Mouse (Mus musculus) heart, embryonic 13.5 days (tissue): ENCODE data around the gene Pex14. TPM values are rescaled to one million over a fixed set of nuclear protein-coding genes. Genes with fewer than 3 reads are reported as not detected.

Experiments used
- ATAC-seq: fragments of 200-750 bp; cut with Nextera tagmentation; 2 replicates; pipeline ENCODE4 v1.8.0; 2017; ENCODE audit warnings: moderate TSS enrichment; ENCODE audit not compliant: insufficient number of reproducible peaks, low FRiP score, low TSS enrichment; ENCODE audit errors: extremely low read depth
- H3K27ac ChIP-seq: fragments of 300-500 bp; sonication (generic); replicated peaks from 2 replicates; pipeline ENCODE4 v1.5.1; 2015; ENCODE audit warnings: moderate library complexity, mild to moderate bottlenecking, inconsistent platforms
- H3K27me3 ChIP-seq: fragments of 300-500 bp; sonication (generic); replicated peaks from 2 replicates; pipeline ENCODE4 v1.6.1; 2015; ENCODE audit warnings: mild to moderate bottlenecking, inconsistent platforms
- H3K36me3 ChIP-seq: fragments of 300-500 bp; sonication (generic); 2 replicates; pipeline ENCODE4 v1.6.1; 2015; ENCODE audit warnings: mild to moderate bottlenecking, inconsistent platforms
- H3K4me1 ChIP-seq: fragments of 300-500 bp; sonication (generic); 2 replicates; pipeline ENCODE4 v1.6.1; 2015; ENCODE audit warnings: inconsistent platforms
- H3K4me2 ChIP-seq: fragments of 300-500 bp; sonication (generic); 2 replicates; pipeline ENCODE4 v1.6.1; 2015; ENCODE audit warnings: inconsistent platforms, mild to moderate bottlenecking, moderate library complexity
- H3K4me3 ChIP-seq: fragments of 300-500 bp; sonication (generic); 2 replicates; pipeline ENCODE4 v1.5.1; 2015; ENCODE audit warnings: moderate library complexity, mild to moderate bottlenecking, inconsistent platforms
- H3K9ac ChIP-seq: fragments of 300-500 bp; sonication (generic); 2 replicates; pipeline ENCODE4 v1.6.1; 2015; ENCODE audit warnings: inconsistent platforms, mild to moderate bottlenecking, moderate library complexity
- H3K9me3 ChIP-seq: fragments of 300-500 bp; sonication (generic); 2 replicates; pipeline ENCODE4 v1.6.1; 2016; ENCODE audit warnings: inconsistent platforms
- WGBS: fragments of 180-500 bp; shearing (Covaris S2); methylation state at CpG from one replicate; pipeline ENCODE4 v1.1.7; 2015; ENCODE audit warnings: mixed read lengths; 5-methylcytosine and 5-hydroxymethylcytosine counted together
- polyA plus RNA-seq: library from polyadenylated mRNA; unstranded; fragments of >200 nt; fragmentation: Nextera tagmentation; extraction: Ambion mirVana; gene quantifications from 2 replicates; pipeline ENCODE4 v1.2.1, GENCODE M21; 2015

The Pex14 gene
- polyA plus RNA-seq, 1 experiment from 2014 or later: 39.7 TPM

- peak overlapping the region; percentile 90 for H3K27ac ChIP-seq
- H3K4me3 ChIP-seq: peak overlapping the region; percentile 23
- H3K27me3 ChIP-seq: no peaks in the 10 kb centered on the region
- ATAC-seq: peak; percentile 45; the same call in 1 of the 2 replicates
- peaks cover 65% of the 10 kb centered on the region for H3K4me1 ChIP-seq
- no peaks in the 10 kb centered on the region for H3K36me3 ChIP-seq
- H3K4me2 ChIP-seq: peak overlapping the region; percentile 62
- 9% methylated on average over 16 of the region's 16 CpGs for WGBS
- H3K9ac ChIP-seq: peak overlapping the region; percentile 73
- no peaks in the 10 kb centered on the region for H3K9me3 ChIP-seq
Observed at GRCm38 (mm10) chr4:149049351-149050159, 50.1 kb downstream of the Pex14 start.

- peak overlapping the region; percentile 73 for H3K9ac ChIP-seq
- no peaks in the 10 kb centered on the region for H3K9me3 ChIP-seq
- H3K36me3 ChIP-seq: no peaks in the 10 kb centered on the region
- peak overlapping the region; percentile 90 for H3K27ac ChIP-seq
- peaks cover 63% of the 10 kb centered on the region for H3K4me1 ChIP-seq
- H3K4me2 ChIP-seq: peak overlapping the region; percentile 62
- ATAC-seq: no peak
- H3K27me3 ChIP-seq: no peaks in the 10 kb centered on the region
- peak overlapping the region; percentile 23; the same call in 1 of the 2 replicates for H3K4me3 ChIP-seq
- 38% methylated on average over 10 of the region's 10 CpGs for WGBS
Observed at GRCm38 (mm10) chr4:149048625-149049228, 50.9 kb downstream of the Pex14 start.

GRCm38 (mm10) chr4:149047360-149047759, 52.3 kb downstream of the Pex14 start:
- 8% methylated on average over 10 of the region's 10 CpGs for WGBS
- Histone ChIP-seq H3K9me3 (no peaks in the 10 kb centered on the region), H3K9ac (peak overlapping the region; percentile 24; the same call in 1 of the 2 replicates), H3K4me3 (peak overlapping the region; percentile 15; the same call in 1 of the 2 replicates), H3K27ac (no peak overlapping the region), H3K4me2 (peak overlapping the region; percentile 54), H3K4me1 (peaks cover 63% of the 10 kb centered on the region), H3K36me3 (no peaks in the 10 kb centered on the region), H3K27me3 (no peaks in the 10 kb centered on the region)
- no peak for ATAC-seq

GRCm38 (mm10) chr4:149045885-149046284, 53.8 kb downstream of the Pex14 start:
- Histone ChIP-seq H3K9me3 (no peaks in the 10 kb centered on the region), H3K4me2 (0 out of 2 replicates have a peak overlapping the region, but pooled peaks have one; percentile 4), H3K27ac (peak overlapping the region; percentile 77), H3K4me1 (peaks cover 60% of the 10 kb centered on the region), H3K27me3 (no peaks in the 10 kb centered on the region), H3K36me3 (peaks cover 5% of the 10 kb centered on the region), H3K9ac (peak overlapping the region; percentile 42; the same call in 1 of the 2 replicates), H3K4me3 (no peak overlapping the region)
- ATAC-seq: no peak
- 17% methylated on average over 5 of the region's 5 CpGs for WGBS

- Histone ChIP-seq H3K36me3 (peaks cover 10% of the 10 kb centered on the region), H3K9ac (no peak overlapping the region), H3K27ac (no peak overlapping the region), H3K9me3 (no peaks in the 10 kb centered on the region), H3K4me3 (no peak overlapping the region), H3K4me1 (peaks cover 19% of the 10 kb centered on the region), H3K27me3 (no peaks in the 10 kb centered on the region), H3K4me2 (no peak overlapping the region)
- no peak for ATAC-seq
- 80% methylated on average over 6 of the region's 6 CpGs for WGBS
Observed at GRCm38 (mm10) chr4:149040289-149040688, 59.4 kb downstream of the Pex14 start.

- ATAC-seq: no peak
- WGBS: 67% methylated on average over 6 of the region's 6 CpGs
- H3K9ac ChIP-seq: no peak overlapping the region
Observed at GRCm38 (mm10) chr4:149037706-149038105, 62.0 kb downstream of the Pex14 start.

GRCm38 (mm10) chr4:149036592-149036991, 63.1 kb downstream of the Pex14 start:
- H3K27ac ChIP-seq: no peak overlapping the region
- H3K4me3 ChIP-seq: no peak overlapping the region
- ATAC-seq: no peak
- no peak overlapping the region for H3K4me2 ChIP-seq
- WGBS: 58% methylated on average over 9 of the region's 9 CpGs
- no peaks in the 10 kb centered on the region for H3K27me3 ChIP-seq
- H3K9ac ChIP-seq: no peak overlapping the region
- H3K9me3 ChIP-seq: no peaks in the 10 kb centered on the region
- peaks cover 10% of the 10 kb centered on the region for H3K36me3 ChIP-seq
- peaks cover 14% of the 10 kb centered on the region for H3K4me1 ChIP-seq

More at GRCm38 (mm10) chr4:149037706-149038105, 62.0 kb downstream of the Pex14 start:
- Histone ChIP-seq H3K4me2 (no peak overlapping the region), H3K27me3 (no peaks in the 10 kb centered on the region), H3K4me1 (peaks cover 14% of the 10 kb centered on the region), H3K9me3 (no peaks in the 10 kb centered on the region), H3K4me3 (no peak overlapping the region), H3K36me3 (peaks cover 10% of the 10 kb centered on the region), H3K27ac (no peak overlapping the region)

- no peaks in the 10 kb centered on the region for H3K9me3 ChIP-seq
- no peaks in the 10 kb centered on the region for H3K27me3 ChIP-seq
- ATAC-seq: no peak
- no peak overlapping the region for H3K9ac ChIP-seq
- H3K27ac ChIP-seq: no peak overlapping the region
- 72% methylated on average over 4 of the region's 4 CpGs for WGBS
- H3K36me3 ChIP-seq: peaks cover 5% of the 10 kb centered on the region; the same call in 1 of the 2 replicates
- no peak overlapping the region for H3K4me3 ChIP-seq
- H3K4me2 ChIP-seq: no peak overlapping the region
- peaks cover 14% of the 10 kb centered on the region for H3K4me1 ChIP-seq
Observed at GRCm38 (mm10) chr4:149031507-149031906, 68.2 kb downstream of the Pex14 start.

- no peaks in the 10 kb centered on the region for H3K27me3 ChIP-seq
Observed at GRCm38 (mm10) chr4:149027571-149027970, 72.1 kb downstream of the Pex14 start.

GRCm38 (mm10) chr4:149025242-149025641, 74.4 kb downstream of the Pex14 start:
- no peak overlapping the region for H3K9ac ChIP-seq
- no peaks in the 10 kb centered on the region for H3K9me3 ChIP-seq
- H3K4me2 ChIP-seq: no peak overlapping the region
- peaks cover 5% of the 10 kb centered on the region; the same call in 1 of the 2 replicates for H3K36me3 ChIP-seq
- H3K27me3 ChIP-seq: no peaks in the 10 kb centered on the region
- ATAC-seq: no peak
- 87% methylated on average over 10 of the region's 10 CpGs for WGBS
- H3K27ac ChIP-seq: no peak overlapping the region
- no peak overlapping the region for H3K4me3 ChIP-seq
- H3K4me1 ChIP-seq: peaks cover 28% of the 10 kb centered on the region

More at GRCm38 (mm10) chr4:149027571-149027970, 72.1 kb downstream of the Pex14 start:
- Histone ChIP-seq H3K9me3 (no peaks in the 10 kb centered on the region), H3K9ac (no peak overlapping the region), H3K4me2 (no peak overlapping the region), H3K36me3 (peaks cover 5% of the 10 kb centered on the region; the same call in 1 of the 2 replicates), H3K4me3 (no peak overlapping the region), H3K4me1 (peaks cover 23% of the 10 kb centered on the region), H3K27ac (no peak overlapping the region)
- ATAC-seq: no peak
- WGBS: 61% methylated on average over 9 of the region's 9 CpGs

- Histone ChIP-seq H3K4me3 (no peak overlapping the region), H3K9me3 (no peaks in the 10 kb centered on the region), H3K4me1 (peaks cover 21% of the 10 kb centered on the region), H3K27me3 (no peaks in the 10 kb centered on the region), H3K36me3 (no peaks in the 10 kb centered on the region), H3K27ac (no peak overlapping the region), H3K4me2 (no peak overlapping the region), H3K9ac (no peak overlapping the region)
- no peak for ATAC-seq
Observed at GRCm38 (mm10) chr4:149021021-149021420, 78.7 kb downstream of the Pex14 start.
